Mouse (Mus musculus) lung, adult 2 months (tissue): ENCODE data around the gene Gm14190. TPM values are rescaled to one million over a fixed set of nuclear protein-coding genes. Genes with fewer than 3 reads are reported as not detected.
"Not testable (repeated sequence)": the region's sequence is repeated elsewhere in the genome, so short reads cannot be mapped to it uniquely, and the experiment has no call there.

ENCODE experiments used
- DNase-seq: peaks from one replicate; pipeline ENCODE4 v3.0.0; 2022
- H3K4me1 ChIP-seq: fragments of 200-500 bp; 2 replicates; pipeline ENCODE4 v1.6.1; 2011; ENCODE audit warnings: low read length; ENCODE audit not compliant: control insufficient read depth, insufficient read depth
- H3K4me3 ChIP-seq: fragments of 200-500 bp; replicated peaks from 2 replicates; pipeline ENCODE3; 2011; ENCODE audit warnings: low read depth, mild to moderate bottlenecking, control low read depth, low read length; ENCODE audit errors: extremely low read depth
- CTCF ChIP-seq: fragments of 200-500 bp; IDR thresholded peaks from 2 replicates; pipeline ENCODE4 v1.5.1; 2011; ENCODE audit warnings: mild to moderate bottlenecking, low read length, control low read depth; ENCODE audit not compliant: insufficient read depth
- POLR2A ChIP-seq: fragments of 200-500 bp; IDR thresholded peaks from 2 replicates; pipeline ENCODE4 v1.6.1; 2011; ENCODE audit warnings: low read depth, mild to moderate bottlenecking, control low read depth, low read length, borderline replicate concordance; ENCODE audit errors: extremely low read depth
- WGBS: fragments of 180-500 bp; shearing (Covaris S2); methylation state at CpG from one replicate; pipeline ENCODE4 v1.1.7; 2018; 5-methylcytosine and 5-hydroxymethylcytosine counted together
- polyA plus RNA-seq: library from polyadenylated mRNA; depleted of rRNA; stranded (reverse); fragments of >200 nt; gene quantifications from 2 replicates; pipeline ENCODE4 v1.2.3, GENCODE M21; 2012; rRNA removed

The Gm14190 gene
- polyA plus RNA-seq, 1 experiment, result not detected

DNA sequence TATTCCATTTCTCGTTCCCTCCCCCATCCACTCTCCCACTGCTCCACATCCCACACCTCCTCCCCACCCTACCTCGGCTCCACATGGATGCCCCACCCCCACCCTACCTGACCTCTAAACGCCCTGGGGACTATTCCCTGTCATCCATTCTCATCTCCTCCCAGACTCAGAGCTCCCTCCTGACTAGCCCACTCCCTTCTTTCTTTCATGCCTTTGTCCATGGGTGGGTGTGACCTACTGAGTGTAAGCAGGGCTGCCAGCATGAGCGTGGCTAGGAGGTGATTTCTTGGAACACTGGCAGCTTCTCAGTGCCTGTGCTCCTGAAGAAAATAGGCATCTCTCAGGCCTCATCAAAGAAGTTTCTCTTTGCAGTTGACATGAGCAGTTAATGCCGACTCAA is 33.5 kb downstream of the Gm14190 start:
- H3K4me3 ChIP-seq, result no peak overlapping the region
- DNase-seq, result no peak
- 47% methylated on average over 5 of the region's 5 CpGs for WGBS
- no peak for TF ChIP-seq CTCF
- no peak for TF ChIP-seq POLR2A
- no peaks in the 10 kb centered on the region for H3K4me1 ChIP-seq

DNA sequence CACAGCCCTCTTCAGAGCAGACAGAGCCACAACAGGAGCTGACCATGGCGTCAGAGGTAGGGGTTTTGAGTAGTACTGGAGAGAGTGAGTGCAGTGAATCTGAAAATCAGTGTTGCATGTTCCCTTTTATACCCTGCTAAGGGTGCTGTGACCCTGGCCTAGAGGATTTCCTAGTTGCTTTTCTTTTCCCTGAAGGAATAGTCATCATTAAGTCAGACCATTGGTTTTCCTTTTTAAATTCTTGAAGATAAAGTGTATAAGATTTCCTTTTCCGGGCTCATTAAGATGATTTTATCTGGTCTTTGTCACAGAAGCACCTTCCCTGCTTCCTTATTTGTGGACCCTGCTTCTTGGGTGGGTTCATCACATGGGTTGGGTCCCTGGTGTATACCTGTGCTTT is 40.4 kb downstream of the Gm14190 start, which contains the start of gene Gm11555:
Gm11555 (minus strand) TSS at position 101 of the 400 bp plus-strand sequence.
- 68% methylated on average over 2 of the region's 2 CpGs for WGBS
- DNase-seq, result no peak
- H3K4me3 ChIP-seq, result no peak within 1 kb of the TSS
- no peak for TF ChIP-seq POLR2A
- TF ChIP-seq CTCF, result no peak
- no peaks in the 10 kb centered on the region for H3K4me1 ChIP-seq

DNA sequence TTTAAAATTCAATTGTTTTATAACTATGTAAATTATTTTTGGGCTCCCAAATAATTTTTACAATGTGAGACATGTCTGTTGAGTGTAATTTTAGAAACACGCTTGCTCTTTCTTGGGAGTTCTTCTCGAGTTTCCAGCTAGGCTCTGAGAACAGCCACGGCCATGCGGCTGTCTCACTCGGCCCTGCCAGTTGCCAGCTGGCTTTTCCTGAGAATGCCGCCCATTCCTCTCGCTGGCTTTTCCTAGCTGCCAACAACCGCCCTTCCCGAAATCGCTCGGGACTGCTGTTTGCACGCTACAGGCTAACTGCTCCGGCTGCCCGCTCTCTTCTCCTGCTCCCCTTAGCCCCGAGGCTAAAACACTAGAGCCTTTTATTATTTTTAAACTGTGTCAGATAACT is 44.1 kb downstream of the Gm14190 start:
- no peak for TF ChIP-seq POLR2A
- no peak for TF ChIP-seq CTCF
- H3K4me3 ChIP-seq, result no peak overlapping the region
- WGBS, result 81% methylated on average over 15 of the region's 15 CpGs

DNA sequence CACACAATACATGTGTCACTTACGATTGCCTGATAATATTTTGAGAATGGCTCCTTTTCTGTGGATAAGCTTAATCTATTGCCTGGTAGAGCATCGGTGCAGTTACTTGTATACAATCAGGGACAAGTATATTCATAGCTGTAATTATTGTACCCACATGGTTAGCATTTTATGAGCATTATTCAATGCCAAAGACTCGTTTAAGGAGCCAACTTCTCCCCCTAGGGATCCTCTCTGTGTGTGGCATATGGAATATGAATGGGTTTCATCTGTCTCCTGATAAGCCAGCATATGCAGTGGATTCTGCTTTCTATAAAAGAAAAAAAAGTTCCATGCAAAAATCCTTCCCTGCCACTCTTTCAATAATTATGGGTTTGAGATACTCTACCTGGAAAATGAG is 46.2 kb downstream of the Gm14190 start:
- no peaks in the 10 kb centered on the region for H3K4me1 ChIP-seq
- DNase-seq, result no peak
- no peak overlapping the region for H3K4me3 ChIP-seq
- 78% methylated on average over 3 of the region's 3 CpGs for WGBS
- no peak for TF ChIP-seq CTCF
- TF ChIP-seq POLR2A, result no peak

More for the DNA sequence above, 44.1 kb downstream of the Gm14190 start:
- H3K4me1 ChIP-seq, result no peaks in the 10 kb centered on the region
- no peak for DNase-seq

DNA sequence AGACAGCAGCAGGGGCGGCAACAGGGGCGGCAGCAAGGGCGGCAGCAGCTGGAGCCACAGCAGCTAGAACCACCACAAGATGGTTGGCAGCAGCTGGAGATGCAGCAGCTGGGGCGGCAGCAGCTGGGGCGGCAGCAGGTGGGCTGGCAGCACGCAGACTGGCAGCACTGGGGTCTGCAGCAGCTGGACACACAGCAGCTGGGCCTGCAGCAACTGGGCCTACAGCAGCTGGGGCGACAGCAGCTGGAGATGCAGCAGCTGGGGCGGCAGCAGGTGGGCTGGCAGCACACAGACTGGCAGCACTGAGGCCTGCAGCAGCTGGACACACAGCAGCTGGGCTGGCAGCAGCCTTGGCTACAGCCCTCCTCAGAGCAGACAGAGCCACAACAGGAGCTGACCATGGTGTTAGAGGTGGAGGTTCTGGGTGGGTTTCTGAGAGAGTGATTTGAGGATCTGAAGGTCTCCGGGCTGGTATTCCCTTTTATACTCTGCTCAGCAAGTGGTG is 46.9 kb downstream of the Gm14190 start, which contains the start of gene Krtap4-7:
Krtap4-7 (minus strand) TSS at position 455 of the 505 bp plus-strand sequence.
- not testable (repeated sequence) for DNase-seq

DNA sequence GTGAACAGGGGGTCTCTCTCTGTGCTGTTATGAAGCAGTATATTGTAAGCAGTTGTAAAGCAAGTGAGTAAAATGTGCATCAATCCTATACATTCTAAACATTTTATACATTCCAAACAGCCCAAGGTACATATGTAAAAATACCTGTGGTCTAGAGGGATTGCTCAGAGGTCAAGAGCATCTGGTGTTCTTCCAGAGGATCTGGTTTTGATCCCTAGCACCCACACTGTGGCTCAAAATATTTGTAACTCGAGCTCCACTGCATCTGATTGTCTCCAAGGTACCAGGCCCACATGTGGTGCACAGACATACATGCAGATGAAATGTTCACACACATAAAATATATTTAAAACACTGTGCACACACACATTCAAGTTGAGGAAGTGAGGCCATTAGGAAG is 49.6 kb downstream of the Gm14190 start:
- whole genome bisulfite sequencing, result 19% methylated on average over 1 of the region's 1 CpGs
- no peak overlapping the region for H3K4me3 ChIP-seq
- no peak for TF ChIP-seq CTCF
- TF ChIP-seq POLR2A, result no peak
- no peak for DNase-seq
- H3K4me1 ChIP-seq, result no peaks in the 10 kb centered on the region

More for the DNA sequence above, 46.9 kb downstream of the Gm14190 start, which contains the start of gene Krtap4-7:
- H3K4me3 ChIP-seq, H3K4me1 ChIP-seq: not testable (repeated sequence)
- 84% methylated on average over 9 of the region's 9 CpGs for WGBS

Other genes starting within 250 kb of the Gm14190 start
- gene Krt23, start 197.6 kb downstream of the Gm14190 start, polyA plus RNA-seq, result 20.2 and 26.1 TPM in 2 replicates
- gene Krt39, start 169.4 kb downstream of the Gm14190 start, polyA plus RNA-seq, result not detected in 2 replicates
- not detected in 2 replicates for gene Krt40, start 147.6 kb downstream of the Gm14190 start, polyA plus RNA-seq
- 1.2 TPM in 1 of 2 replicates, not detected in the other for gene Krtap3-3, start 139.9 kb downstream of the Gm14190 start, polyA plus RNA-seq
- 8.7 TPM in 1 of 2 replicates, not detected in the other for gene Krtap3-2, start 133.9 kb downstream of the Gm14190 start, polyA plus RNA-seq
- not detected in 2 replicates for gene Gm11939, start 131.3 kb downstream of the Gm14190 start, polyA plus RNA-seq
- not detected in 2 replicates for gene Krtap3-1, start 124.1 kb downstream of the Gm14190 start, polyA plus RNA-seq
- gene Krtap1-5, start 109.7 kb downstream of the Gm14190 start, polyA plus RNA-seq, result not detected in 2 replicates
- gene Krtap1-4, start 107.1 kb downstream of the Gm14190 start, polyA plus RNA-seq, result not detected in 2 replicates
- gene Krtap1-3, start 99.4 kb downstream of the Gm14190 start, polyA plus RNA-seq, result not detected in 2 replicates
- gene Krtap9-3, start 92.6 kb downstream of the Gm14190 start, polyA plus RNA-seq, result not detected in 2 replicates
- not detected in 2 replicates for gene Gm11938, start 87.4 kb downstream of the Gm14190 start, polyA plus RNA-seq
- not detected in 2 replicates for gene Gm11937, start 80.6 kb downstream of the Gm14190 start, polyA plus RNA-seq
- not detected in 2 replicates for gene Krtap2-4, start 75.9 kb downstream of the Gm14190 start, polyA plus RNA-seq
- not detected in 2 replicates for gene Gm11562, start 70.3 kb downstream of the Gm14190 start, polyA plus RNA-seq
- gene Krtap4-1, start 62.5 kb downstream of the Gm14190 start, polyA plus RNA-seq, result not detected in 2 replicates
- gene Krtap4-2, start 55.7 kb downstream of the Gm14190 start, polyA plus RNA-seq, result not detected in 2 replicates
- not detected in 2 replicates for gene Krtap4-7, start 46.7 kb downstream of the Gm14190 start, polyA plus RNA-seq
- not detected in 2 replicates for gene Gm11555, start 40.5 kb downstream of the Gm14190 start, polyA plus RNA-seq
- not detected in 2 replicates for gene Gm11563, start 31.8 kb downstream of the Gm14190 start, polyA plus RNA-seq
- gene Krtap4-6, start 24.8 kb downstream of the Gm14190 start, polyA plus RNA-seq, result not detected in 2 replicates
- gene Gm14180, start 43.5 kb upstream of the Gm14190 start, polyA plus RNA-seq, result not detected in 2 replicates
- not detected in 2 replicates for gene Gm11595, start 82.2 kb upstream of the Gm14190 start, polyA plus RNA-seq
- not detected in 2 replicates for gene Krtap4-8, start 90.0 kb upstream of the Gm14190 start, polyA plus RNA-seq
- gene Krtap4-9, start 94.5 kb upstream of the Gm14190 start, polyA plus RNA-seq, result not detected in 2 replicates
- gene Gm11596, start 102.7 kb upstream of the Gm14190 start, polyA plus RNA-seq, result not detected in 2 replicates
- not detected in 2 replicates for gene Gm11569, start 108.2 kb upstream of the Gm14190 start, polyA plus RNA-seq
- gene Gm11554, start 113.7 kb upstream of the Gm14190 start, polyA plus RNA-seq, result not detected in 2 replicates
- not detected in 2 replicates for gene Krtap4-13, start 119.2 kb upstream of the Gm14190 start, polyA plus RNA-seq
- gene Gm11564, start 124.9 kb upstream of the Gm14190 start, polyA plus RNA-seq, result not detected in 2 replicates
- not detected in 2 replicates for gene 2300003K06Rik, start 147.3 kb upstream of the Gm14190 start, polyA plus RNA-seq
- not detected in 2 replicates for gene Krtap4-16, start 160.9 kb upstream of the Gm14190 start, polyA plus RNA-seq
- gene Gm11568, start 167.2 kb upstream of the Gm14190 start, polyA plus RNA-seq, result not detected in 2 replicates
- not detected in 2 replicates for gene Gm11559, start 173.7 kb upstream of the Gm14190 start, polyA plus RNA-seq
- not detected in 2 replicates for gene Krtap9-1, start 182.6 kb upstream of the Gm14190 start, polyA plus RNA-seq
- 0.19 TPM in 1 of 2 replicates, not detected in the other for gene Gm11567, start 188.4 kb upstream of the Gm14190 start, polyA plus RNA-seq
- gene Krtap31-1, start 217.2 kb upstream of the Gm14190 start, polyA plus RNA-seq, result not detected in 2 replicates
- not detected in 2 replicates for gene Gm11565, start 224.0 kb upstream of the Gm14190 start, polyA plus RNA-seq
- not detected in 2 replicates for gene Krtap31-2, start 245.6 kb upstream of the Gm14190 start, polyA plus RNA-seq